ENCODE assay signal across 8 mouse cellular contexts in the genomic region with DNA sequence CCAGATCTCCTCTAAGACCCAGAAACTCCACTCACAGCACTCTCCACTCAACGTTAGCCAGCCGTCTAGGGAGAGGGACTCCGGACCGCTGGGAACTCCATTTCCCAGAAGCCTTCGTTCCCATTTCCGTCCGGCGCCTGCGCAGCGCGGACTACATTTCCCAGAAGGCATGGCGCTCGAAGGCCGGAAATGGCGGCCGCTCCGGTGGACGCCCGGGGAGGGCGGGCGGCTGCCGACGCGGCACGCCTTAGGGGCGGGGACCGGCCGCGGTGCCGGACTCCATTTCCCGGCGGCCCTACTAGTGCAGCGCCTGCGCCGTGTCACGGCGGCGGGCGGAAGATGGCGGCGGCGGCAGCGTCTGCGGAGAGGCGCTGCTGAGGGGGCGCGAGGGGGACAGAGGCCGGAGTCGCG. TPM values are rescaled to one million over a fixed set of nuclear protein-coding genes. Genes with fewer than 3 reads are reported as not detected.
DNase-seq lines count a peak whose midpoint lies in the region; ATAC-seq and TF ChIP-seq lines count a peak whose summit lies in the region.

Gene Sympk, plus strand, starts transcription at position 282 of the 411 bp plus-strand sequence.

- peak within 1 kb of the TSS; percentile 81 to 93 for H3K4me3 ChIP-seq in MEL (ENCODE audit: control insufficient read depth in 1 of 2, insufficient read depth in 1 of 2, low read depth in 2 of 2, low read length in 2 of 2)
- peak within 1 kb of the TSS; percentile 59 for H3K4me3 ChIP-seq in cerebellum, adult 2 months (replicated peaks; ENCODE audit: insufficient read depth, low read depth, low read length)
- H3K4me3 ChIP-seq in lung, embryonic 16.5 days (ENCODE audit: low read length), result peak within 1 kb of the TSS; percentile 91

- 0 out of 2 replicates have a peak within 1 kb of the TSS, but pooled peaks have one; percentile 27 for H3K27ac ChIP-seq in MEL (ENCODE audit: control insufficient read depth, low read depth, low read length)
- H3K27ac ChIP-seq in cerebellum, adult 2 months (ENCODE audit: insufficient read depth, low read length), result no peak within 1 kb of the TSS
- H3K27ac ChIP-seq in lung, embryonic 16.5 days (ENCODE audit: low read length), result peak within 1 kb of the TSS; percentile 45

- peak within 1 kb of the TSS; percentile 96 for H3K9ac ChIP-seq in MEL (ENCODE audit: control insufficient read depth, low read depth, low read length, poor library complexity, severe bottlenecking)
- H3K9ac ChIP-seq in lung, embryonic 16.5 days (ENCODE audit: low read length), result peak within 1 kb of the TSS; percentile 90

- TF ChIP-seq EP300 in MEL (IDR thresholded peaks at IDR 0.05; ENCODE audit: low read depth in 1 of 2, low read length in 2 of 2), result 0 out of 4 replicates have a peak, but pooled peaks of 1 of the 2 experiments have one; percentile 12

- no peak for TF ChIP-seq RAD21 in MEL (IDR thresholded peaks at IDR 0.05; ENCODE audit: low read depth, low read length)

- H3K4me1 ChIP-seq in MEL (ENCODE audit: control insufficient read depth in 1 of 2, insufficient read depth in 2 of 2, low read length in 2 of 2), result peaks cover 9 to 19% of the 10 kb centered on the region in 2 experiments
- H3K4me1 ChIP-seq in cerebellum, adult 2 months (ENCODE audit: control insufficient read depth, insufficient read depth, low read length), result no peaks in the 10 kb centered on the region
- peaks cover 15% of the 10 kb centered on the region for H3K4me1 ChIP-seq in lung, embryonic 16.5 days (replicated peaks; ENCODE audit: control insufficient read depth, insufficient read depth, low read length)

- no peaks in the 10 kb centered on the region for H3K9me3 ChIP-seq in MEL (replicated peaks; ENCODE audit: insufficient read depth, low read length)
- no peaks in the 10 kb centered on the region for H3K9me3 ChIP-seq in lung, embryonic 16.5 days (ENCODE audit: control insufficient read depth, low read length)

- TF ChIP-seq POLR2A in MEL (IDR thresholded peaks at IDR 0.05; ENCODE audit: control insufficient read depth in 1 of 2, insufficient read depth in 1 of 2, low read depth in 1 of 2, low read length in 2 of 2, poor library complexity in 1 of 2), result peak; percentile 24 to 63; a peak in 1 of 4 replicates
- peak; percentile 56; the same call in 1 of the 2 replicates for TF ChIP-seq POLR2A in cerebellum, adult 2 months (IDR thresholded peaks at IDR 0.05; ENCODE audit: borderline replicate concordance, insufficient read depth, low read length)

- H3K4me2 ChIP-seq in lung, embryonic 16.5 days (ENCODE audit: low read depth, low read length), result peak within 1 kb of the TSS; percentile 71

- H3K27me3 ChIP-seq in MEL (ENCODE audit: control insufficient read depth in 1 of 2, insufficient read depth in 2 of 2, low read length in 2 of 2), result peaks cover 0 to 5% of the 10 kb centered on the region in 2 experiments; a peak in 2 of 4 replicates
- peaks cover 3% of the 10 kb centered on the region; the same call in 1 of the 2 replicates for H3K27me3 ChIP-seq in cerebellum, adult 2 months (ENCODE audit: control insufficient read depth, insufficient read depth, low read length)
- peaks cover 21% of the 10 kb centered on the region for H3K27me3 ChIP-seq in lung, embryonic 16.5 days (ENCODE audit: control insufficient read depth, insufficient read depth, low read depth, low read length)

- H3K79me2 ChIP-seq in MEL (ENCODE audit: control insufficient read depth, insufficient read depth, low read length, poor library complexity), result peaks cover 22% of the 10 kb centered on the region

- TF ChIP-seq CTCF in MEL (IDR thresholded peaks at IDR 0.05 in 2 of 3, conservative IDR thresholded peaks at IDR 0.05 in 1 of 3; ENCODE audit: control insufficient read depth in 1 of 3, insufficient read depth in 1 of 3, low read depth in 2 of 3, low read length in 3 of 3, poor library complexity in 1 of 3, severe bottlenecking in 1 of 3), result no peak
- TF ChIP-seq CTCF in cerebellum, adult 2 months (IDR thresholded peaks at IDR 0.05; ENCODE audit: borderline replicate concordance, insufficient read depth, low read depth, low read length), result no peak

- WGBS in cerebellum, adult 2 months, result under 1% methylated on average over 49 of the region's 50 CpGs
- under 1% methylated on average over 42 of the region's 50 CpGs for WGBS in lung, embryonic 16.5 days

- ATAC-seq in hematopoietic stem cell, adult 5-6 weeks (replicated peaks in 1 of 2; ENCODE audit: insufficient read depth in 1 of 2, low FRiP score in 2 of 2, low TSS enrichment in 1 of 2, low read depth in 1 of 2, poor library complexity in 2 of 2, severe bottlenecking in 2 of 2), result peak; percentile 83 to 88
- ATAC-seq in lung, embryonic 16.5 days (ENCODE audit: low read depth), result peak; percentile 96

- DNase-seq in MEL (ENCODE audit: low read depth, low spot score), result peak; percentile 95
- peak; percentile 93 to 96 for DNase-seq in cerebellum, adult 2 months
- DNase-seq in forelimb bud, embryonic 11.5 days (ENCODE audit: low read depth, low spot score), result peak; percentile 98
- DNase-seq in layer of hippocampus, adult 9-10 months (ENCODE audit: low spot score), result peak; percentile 80
- DNase-seq in ovary, postnatal 10 days (ENCODE audit: low spot score), result peak; percentile 79
- DNase-seq in thymus, postnatal 10 days (ENCODE audit: low spot score in 2 of 2), result peak; percentile 94 to 95

- peaks cover 2 to 22% of the 10 kb centered on the region in 2 experiments; a peak in 2 of 4 replicates for H3K36me3 ChIP-seq in MEL (ENCODE audit: control insufficient read depth in 1 of 2, insufficient read depth in 2 of 2, low read length in 2 of 2)
- H3K36me3 ChIP-seq in lung, embryonic 16.5 days (ENCODE audit: control insufficient read depth, insufficient read depth, low read length), result peaks cover 4% of the 10 kb centered on the region

TF ChIP-seq in MEL, 35 proteins besides CTCF, POLR2A, EP300 and RAD21 (continues in another document):
- TF ChIP-seq MYB (IDR thresholded peaks at IDR 0.05; ENCODE audit: low read depth, low read length) (no peak), POLR2AphosphoS2 (IDR thresholded peaks at IDR 0.05; ENCODE audit: low read length) (no peak), SMC3 (IDR thresholded peaks at IDR 0.05; ENCODE audit: low read depth, low read length) (no peak), NRF1 (IDR thresholded peaks at IDR 0.05; ENCODE audit: insufficient read depth, low read depth, low read length, poor library complexity, severe bottlenecking) (peak; percentile 87; the same call in 1 of the 2 replicates), ELF1 (IDR thresholded peaks at IDR 0.05; ENCODE audit: low read depth, low read length) (peak; percentile 97), MAZ (IDR thresholded peaks at IDR 0.05; ENCODE audit: low read depth, low read length) (peak; percentile 67; the same call in 1 of the 2 replicates), UBTF (IDR thresholded peaks at IDR 0.05; ENCODE audit: borderline replicate concordance, insufficient read depth, low read depth, low read length) (no peak), MEF2A (IDR thresholded peaks at IDR 0.05; ENCODE audit: extremely low read depth, insufficient replicate concordance, low read depth, low read length, poor library complexity, severe bottlenecking) (no peak), TCF12 (IDR thresholded peaks at IDR 0.05; ENCODE audit: low read depth, low read length) (0 out of 2 replicates have a peak, but pooled peaks have one; percentile 56), USF1 (IDR thresholded peaks at IDR 0.05; ENCODE audit: low read depth, low read length) (peak; percentile 5; the same call in 1 of the 2 replicates), MAX (IDR thresholded peaks at IDR 0.05; ENCODE audit: low read length) (no peak), ETS1 (IDR thresholded peaks at IDR 0.05; ENCODE audit: low read depth, low read length) (no peak), ZC3H11A (IDR thresholded peaks at IDR 0.05; ENCODE audit: low read depth, low read length) (no peak), KAT2A (conservative IDR thresholded peaks at IDR 0.05; ENCODE audit: low read depth, low read length) (peak; percentile 99), TAL1 (IDR thresholded peaks at IDR 0.05; ENCODE audit: low read length) (no peak), MAFK (IDR thresholded peaks at IDR 0.05; ENCODE audit: borderline replicate concordance, low read depth, low read length) (no peak), GATA1 (IDR thresholded peaks at IDR 0.05; ENCODE audit: low read depth, low read length) (no peak), ZMIZ1 (IDR thresholded peaks at IDR 0.05; ENCODE audit: low read depth, low read length) (peak; percentile 60; the same call in 1 of the 2 replicates), POLR2AphosphoS5 (IDR thresholded peaks at IDR 0.05; ENCODE audit: borderline replicate concordance, low read depth, low read length) (no peak), E2F4 (IDR thresholded peaks at IDR 0.05; ENCODE audit: borderline replicate concordance, low read depth, low read length) (no peak), GABPA (IDR thresholded peaks at IDR 0.05; ENCODE audit: low read depth, low read length) (peak; percentile 34; the same call in 1 of the 2 replicates), RCOR1 (IDR thresholded peaks at IDR 0.05; ENCODE audit: low read depth, low read length) (no peak), HCFC1 (IDR thresholded peaks at IDR 0.05; ENCODE audit: low read depth, low read length) (peak; percentile 98), MYC (IDR thresholded peaks at IDR 0.05; ENCODE audit: low read depth, low read length) (no peak), USF2 (IDR thresholded peaks at IDR 0.05; ENCODE audit: borderline replicate concordance in 1 of 2, insufficient read depth in 1 of 2, low read depth in 1 of 2, low read length in 2 of 2) (no peak), JUND (IDR thresholded peaks at IDR 0.05; ENCODE audit: low read depth, low read length) (no peak), ZKSCAN1 (IDR thresholded peaks at IDR 0.05; ENCODE audit: low read depth, low read length) (no peak), BHLHE40 (IDR thresholded peaks at IDR 0.05; ENCODE audit: borderline replicate concordance, low read depth, low read length) (no peak), MXI1 (IDR thresholded peaks at IDR 0.05; ENCODE audit: low read depth, low read length) (0 out of 2 replicates have a peak, but pooled peaks have one; percentile 39), ZNF384 (IDR thresholded peaks at IDR 0.05; ENCODE audit: low read depth, low read length) (no peak), TBP (IDR thresholded peaks at IDR 0.05; ENCODE audit: low read depth, low read length) (no peak), CHD1 (IDR thresholded peaks at IDR 0.05; ENCODE audit: low read depth, low read length) (no peak)

RNA-seq across cellular contexts. Expression of gene Sympk, which starts in this region (rescaled TPM):
- total RNA-seq in MEL (2012; rRNA removed), result 108 and 122 TPM in 2 replicates
- polyA plus RNA-seq in MEL (2012; ENCODE audit: insufficient read depth in 1 of 2, insufficient read length in 2 of 2, low read depth in 1 of 2, low replicate concordance in 2 of 2, missing spikeins in 1 of 2), result 100 to 1,000 TPM in 1 of 2 experiments, not detected in 1; 226 TPM
- polyA plus RNA-seq in cerebellum, adult 2 months (2012; rRNA removed), result 112 and 113 TPM in 2 replicates
- 41.0 and 42.4 TPM in 2 replicates for total RNA-seq in hematopoietic stem cell, adult 5-6 weeks (2017)
- 27.4 and 27.5 TPM in 2 replicates for polyA plus RNA-seq in lung, embryonic 16.5 days (2015; fragmentation: Nextera tagmentation; extraction: Ambion mirVana)
